Mouse (Mus musculus): Measurements from ENCODE around the gene Il23r. TPM values are rescaled to one million over a fixed set of nuclear protein-coding genes. Genes with fewer than 3 reads are reported as not detected.

Gene Il23r
- total and polyA plus RNA-seq, 3 experiments = not detected

DNA sequence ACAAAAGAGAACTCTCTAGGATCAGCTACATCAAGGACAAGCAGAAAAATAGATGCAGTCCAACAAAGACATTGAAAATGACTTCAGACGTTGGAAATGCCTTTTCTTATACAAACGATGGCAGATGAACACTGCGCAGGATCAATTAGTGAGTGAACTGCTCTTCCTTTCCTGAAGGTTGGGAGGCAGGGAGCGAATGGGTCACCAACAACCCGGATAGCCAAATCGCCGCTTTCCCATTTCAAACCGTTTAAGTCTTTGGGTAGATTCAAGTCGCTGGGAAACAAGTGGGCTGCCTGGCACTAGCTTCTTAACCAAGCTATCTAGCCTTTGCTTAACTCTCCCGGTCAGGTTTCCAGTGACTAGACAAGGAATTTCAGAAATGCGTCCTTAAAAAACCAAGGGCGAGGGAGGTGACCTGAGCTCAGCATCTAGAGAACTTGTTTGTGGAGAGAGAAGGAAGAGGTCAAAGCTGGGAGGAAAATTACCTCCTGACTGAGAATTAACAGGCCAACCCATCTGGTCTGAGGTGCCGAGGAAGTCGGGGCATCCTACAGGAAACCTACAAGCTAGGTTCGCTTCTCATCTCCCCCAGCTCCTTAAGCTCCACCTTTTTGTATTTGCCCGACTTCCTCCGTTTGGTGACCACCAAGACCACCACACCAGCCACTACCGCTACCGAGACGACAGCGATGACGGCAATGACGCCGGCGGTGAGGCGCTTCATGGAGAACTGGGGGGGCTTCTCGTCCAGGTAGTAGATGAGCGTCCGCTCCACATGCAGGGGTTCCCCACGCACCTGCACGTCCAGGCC, 42.7 kb upstream of the Il23r start:
- Histone ChIP-seq H3K79me2 (replicated peaks; ENCODE audit: control insufficient read depth, extremely low read depth, insufficient read depth, poor library complexity, severe bottlenecking) (no peaks in the 10 kb centered on the region), H3K27me3 (replicated peaks) (no peaks in the 10 kb centered on the region), H3K9ac (ENCODE audit: insufficient read depth, low read depth) (no peak overlapping the region), H3K36me3 (replicated peaks in 1 of 2; ENCODE audit: control insufficient read depth in 1 of 2, insufficient read depth in 1 of 2, low read length in 1 of 2) (no peaks in the 10 kb centered on the region), H3K4me3 (replicated peaks in 1 of 3; ENCODE audit: low read depth in 2 of 3, low read length in 2 of 3, poor library complexity in 1 of 3) (no peak overlapping the region), H3K4me1 (ENCODE audit: control insufficient read depth in 1 of 2, insufficient read depth in 2 of 2) (peaks cover 0 to 17% of the 10 kb centered on the region in 2 experiments; a peak in 2 of 4 replicates), H3K4me2 (ENCODE audit: insufficient read depth, low read depth, poor library complexity, severe bottlenecking) (no peak overlapping the region), H3K27ac (ENCODE audit: insufficient read depth, low read depth) (no peak overlapping the region), H3K9me3 (replicated peaks; ENCODE audit: low read length) (peaks cover 7% of the 10 kb centered on the region)
- in situ Hi-C loops (cut with MboI; ENCODE audit: low pct_ligation_motif_present, low pct_unique_long_range_greater_than_20kb, low sequenced_read_pairs) = no loop called here
- TF ChIP-seq UBTF (IDR thresholded peaks at IDR 0.05; ENCODE audit: low read depth, low read length) (no peak), CTCF (conservative IDR thresholded peaks at IDR 0.05 in 1 of 2, IDR thresholded peaks at IDR 0.05 in 1 of 2; ENCODE audit: low read depth in 2 of 2, low read length in 2 of 2) (no peak), TCF12 (IDR thresholded peaks at IDR 0.05; ENCODE audit: low read depth, low read length) (no peak), NRF1 (IDR thresholded peaks at IDR 0.05; ENCODE audit: low read depth, low read length) (no peak), PAX5 (IDR thresholded peaks at IDR 0.05; ENCODE audit: low read length) (no peak), EP300 (IDR thresholded peaks at IDR 0.05; ENCODE audit: low read length) (no peak), ZMIZ1 (IDR thresholded peaks at IDR 0.05; ENCODE audit: low read depth, low read length) (no peak), MAX (IDR thresholded peaks at IDR 0.05; ENCODE audit: low read length) (no peak), E2F4 (IDR thresholded peaks at IDR 0.05; ENCODE audit: insufficient replicate concordance, low read depth, low read length) (no peak), NELFE (IDR thresholded peaks at IDR 0.05; ENCODE audit: low read depth, low read length) (no peak), JUND (conservative IDR thresholded peaks at IDR 0.05; ENCODE audit: low read depth, low read length) (no peak), ZKSCAN1 (IDR thresholded peaks at IDR 0.05; ENCODE audit: borderline replicate concordance, low read depth, low read length) (no peak), JUN (IDR thresholded peaks at IDR 0.05; ENCODE audit: insufficient read depth, low read depth, low read length) (no peak), ETS1 (conservative IDR thresholded peaks at IDR 0.05; ENCODE audit: low read depth, low read length) (no peak), MYC (IDR thresholded peaks at IDR 0.05; ENCODE audit: low read depth, low read length) (no peak), MAZ (IDR thresholded peaks at IDR 0.05; ENCODE audit: low read depth, low read length) (no peak), POLR2AphosphoS2 (IDR thresholded peaks at IDR 0.05; ENCODE audit: low read depth, low read length) (no peak), GABPA (IDR thresholded peaks at IDR 0.05; ENCODE audit: insufficient replicate concordance, low read depth, low read length) (no peak), RCOR1 (conservative IDR thresholded peaks at IDR 0.05; ENCODE audit: low read depth, low read length) (no peak)
- dilution Hi-C loops (cut with MboI; ENCODE audit: extremely low pct_ligation_motif_present, extremely low pct_unique_long_range_greater_than_20kb, low sequenced_read_pairs) = no loop called here
- no peak for DNase-seq (ENCODE audit: extremely low read depth)

Data from CH12.LX (cell line).